Mouse (Mus musculus) heart, postnatal 10 days (tissue): ENCODE results near the gene Keap1. TPM values are rescaled to one million over a fixed set of nuclear protein-coding genes. Genes with fewer than 3 reads are reported as not detected.
"Not testable (repeated sequence)": the region's sequence is repeated elsewhere in the genome, so short reads cannot be mapped to it uniquely, and the experiment has no call there.

Experiments
- DNase-seq, 2 experiments: peaks; one replicate each; pipeline ENCODE4 v3.0.0; 2021
- intact Hi-C: fragments of 180-260 bp; cut with DNase I; formaldehyde crosslinking; loops from one replicate; pipeline ENCODE4 v1.15.1; 2025
- total RNA-seq, 2 experiments: library from RNA; stranded (reverse); gene quantifications; 2 replicates each; pipeline ENCODE4 v1.2.3; 2021

Keap1 gene
- total RNA-seq, 2 experiments from 2014 or later: 38.5 to 39.5 TPM

GRCm38 (mm10) chr9:21204156-21204527 lies 35.0 kb downstream of the Keap1 start:
- intact Hi-C loops: no loop called here
- DNase-seq: no peak

GRCm38 (mm10) chr9:21198960-21199359 lies 40.2 kb downstream of the Keap1 start:
- intact Hi-C loops: no loop called here
- DNase-seq: no peak

- intact Hi-C loops: no loop called here
- no peak for DNase-seq
Observed at GRCm38 (mm10) chr9:21197981-21198380, 41.2 kb downstream of the Keap1 start.

GRCm38 (mm10) chr9:21196521-21197433 lies 42.4 kb downstream of the Keap1 start:
- intact Hi-C loops: no loop called here
- DNase-seq: no peak

GRCm38 (mm10) chr9:21195736-21196505 lies 43.2 kb downstream of the Keap1 start:
- intact Hi-C loops, DNase-seq: not testable (repeated sequence)

- intact Hi-C loops: no loop called here
- no peak for DNase-seq
Observed at GRCm38 (mm10) chr9:21194787-21195493, 44.2 kb downstream of the Keap1 start.

GRCm38 (mm10) chr9:21193786-21194185 lies 45.4 kb downstream of the Keap1 start:
- intact Hi-C loops: no loop called here
- no peak for DNase-seq

- no peak for DNase-seq
- intact Hi-C loops: no loop called here
Observed at GRCm38 (mm10) chr9:21190670-21191069, 48.5 kb downstream of the Keap1 start.

GRCm38 (mm10) chr9:21189905-21190304 lies 49.3 kb downstream of the Keap1 start:
- intact Hi-C loops: no loop called here

GRCm38 (mm10) chr9:21185436-21185835 lies 53.7 kb downstream of the Keap1 start:
- intact Hi-C loops: no loop called here

More at GRCm38 (mm10) chr9:21189905-21190304, 49.3 kb downstream of the Keap1 start:
- no peak for DNase-seq

GRCm38 (mm10) chr9:21184733-21185132 lies 54.4 kb downstream of the Keap1 start:
- intact Hi-C loops: no loop called here
- peak; percentile 82 to 83 for DNase-seq

More at GRCm38 (mm10) chr9:21185436-21185835, 53.7 kb downstream of the Keap1 start:
- DNase-seq: peak; percentile 61 to 63

GRCm38 (mm10) chr9:21183905-21184413 lies 55.2 kb downstream of the Keap1 start:
- intact Hi-C loops: no loop called here

GRCm38 (mm10) chr9:21183421-21183820 lies 55.7 kb downstream of the Keap1 start:
- intact Hi-C loops: no loop called here
- no peak for DNase-seq

More at GRCm38 (mm10) chr9:21183905-21184413, 55.2 kb downstream of the Keap1 start:
- DNase-seq: peak; percentile 80 to 83

- intact Hi-C loops: no loop called here
- peak; percentile 51 to 60 for DNase-seq
Observed at GRCm38 (mm10) chr9:21181421-21182220, 57.5 kb downstream of the Keap1 start.

- intact Hi-C loops: no loop called here
- DNase-seq: no peak
Observed at GRCm38 (mm10) chr9:21180841-21181240, 58.3 kb downstream of the Keap1 start.

GRCm38 (mm10) chr9:21180402-21180801 lies 58.8 kb downstream of the Keap1 start:
- intact Hi-C loops: no loop called here
- no peak for DNase-seq
